Mouse (Mus musculus): ENCODE data around the gene P2rx3. TPM values are rescaled to one million over a fixed set of nuclear protein-coding genes. Genes with fewer than 3 reads are reported as not detected.

The P2rx3 gene
- total RNA-seq (2014; fragmentation: Nextera tagmentation) (0.68 and 0.92 TPM in 2 replicates), total RNA-seq (2017) (0.10 and 0.52 TPM in 2 replicates)

- ATAC-seq (replicated peaks; ENCODE audit: poor library complexity, severe bottlenecking), result peak; percentile 72
Observed at GRCm38 (mm10) chr2:85037047-85038026, at the start of gene P2rx3, which contains the start of gene Ssrp1. Gene P2rx3 (minus strand): TSS chr2:85037462. Gene Ssrp1 (plus strand): TSS chr2:85037234.

- no peak for ATAC-seq (replicated peaks; ENCODE audit: poor library complexity, severe bottlenecking)
Observed at GRCm38 (mm10) chr2:85073751-85074150, 36.5 kb upstream of the P2rx3 start.

- no peak for ATAC-seq (replicated peaks; ENCODE audit: poor library complexity, severe bottlenecking)
Observed at GRCm38 (mm10) chr2:85071921-85072320, 34.7 kb upstream of the P2rx3 start.

GRCm38 (mm10) chr2:85070086-85070485 lies 32.8 kb upstream of the P2rx3 start:
- no peak for ATAC-seq (replicated peaks; ENCODE audit: poor library complexity, severe bottlenecking)

GRCm38 (mm10) chr2:85068626-85069025 lies 31.4 kb upstream of the P2rx3 start:
- ATAC-seq (replicated peaks; ENCODE audit: poor library complexity, severe bottlenecking), result no peak

GRCm38 (mm10) chr2:85067903-85068625 lies 30.8 kb upstream of the P2rx3 start:
- ATAC-seq (replicated peaks; ENCODE audit: poor library complexity, severe bottlenecking), result no peak

GRCm38 (mm10) chr2:85066937-85067336 lies 29.7 kb upstream of the P2rx3 start:
- no peak for ATAC-seq (replicated peaks; ENCODE audit: poor library complexity, severe bottlenecking)

GRCm38 (mm10) chr2:85065141-85065875 lies 28.0 kb upstream of the P2rx3 start:
- ATAC-seq (replicated peaks; ENCODE audit: poor library complexity, severe bottlenecking), result no peak

- peak; percentile 42 for ATAC-seq (replicated peaks; ENCODE audit: poor library complexity, severe bottlenecking)
Observed at GRCm38 (mm10) chr2:85061107-85061541, 23.9 kb upstream of the P2rx3 start.

- peak; percentile 74 for ATAC-seq (replicated peaks; ENCODE audit: poor library complexity, severe bottlenecking)
Observed at GRCm38 (mm10) chr2:85060591-85061060, 23.4 kb upstream of the P2rx3 start.

GRCm38 (mm10) chr2:85059677-85060076 lies 22.4 kb upstream of the P2rx3 start:
- no peak for ATAC-seq (replicated peaks; ENCODE audit: poor library complexity, severe bottlenecking)

- no peak for ATAC-seq (replicated peaks; ENCODE audit: poor library complexity, severe bottlenecking)
Observed at GRCm38 (mm10) chr2:85056711-85057110, 19.4 kb upstream of the P2rx3 start.

- no peak for ATAC-seq (replicated peaks; ENCODE audit: poor library complexity, severe bottlenecking)
Observed at GRCm38 (mm10) chr2:85053192-85053816, 16.0 kb upstream of the P2rx3 start.

GRCm38 (mm10) chr2:85050746-85051145 lies 13.5 kb upstream of the P2rx3 start:
- no peak for ATAC-seq (replicated peaks; ENCODE audit: poor library complexity, severe bottlenecking)

- ATAC-seq (replicated peaks; ENCODE audit: poor library complexity, severe bottlenecking), result no peak
Observed at GRCm38 (mm10) chr2:85050001-85050634, 12.9 kb upstream of the P2rx3 start.

GRCm38 (mm10) chr2:85049277-85049676 lies 12.0 kb upstream of the P2rx3 start:
- no peak for ATAC-seq (replicated peaks; ENCODE audit: poor library complexity, severe bottlenecking)

GRCm38 (mm10) chr2:85048168-85048751 lies 11.0 kb upstream of the P2rx3 start:
- peak; percentile 43 for ATAC-seq (replicated peaks; ENCODE audit: poor library complexity, severe bottlenecking)

- ATAC-seq (replicated peaks; ENCODE audit: poor library complexity, severe bottlenecking), result peak; percentile 85
Observed at GRCm38 (mm10) chr2:85047596-85048167, 10.4 kb upstream of the P2rx3 start, which contains the start of gene Tnks1bp1. Gene Tnks1bp1 (plus strand): TSS chr2:85048022.
